Mouse (Mus musculus): Measurements from ENCODE around the gene Spata17. TPM values are rescaled to one million over a fixed set of nuclear protein-coding genes. Genes with fewer than 3 reads are reported as not detected.

Gene Spata17
- polyA plus RNA-seq, 1 experiment from 2014 or later = 2.9 TPM

DNA sequence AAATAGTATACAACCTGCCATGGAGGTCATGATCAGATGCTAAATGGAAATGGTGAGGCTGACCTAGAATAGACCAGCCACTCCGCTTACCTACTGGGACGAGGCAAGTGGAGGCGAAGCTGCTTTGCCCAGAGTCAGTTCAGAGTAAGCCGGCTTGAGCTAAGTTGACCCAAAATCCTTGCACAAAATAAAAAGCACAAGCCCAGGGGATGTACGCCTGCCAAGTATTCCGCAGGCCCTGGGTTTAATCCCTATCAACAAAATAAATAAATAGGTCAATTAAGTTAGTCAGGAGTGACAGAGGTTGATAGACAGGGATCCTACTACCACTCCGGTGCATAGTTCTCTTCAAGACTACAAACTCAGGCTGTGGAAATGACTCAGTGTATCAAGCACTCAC lies 207.0 kb downstream of the Spata17 start:
- 89% methylated on average over 7 of the region's 7 CpGs for WGBS
- no peaks in the 10 kb centered on the region for H3K36me3 ChIP-seq (ENCODE audit: control insufficient read depth, insufficient read depth, low read length)
- no peak overlapping the region for H3K4me3 ChIP-seq (ENCODE audit: low read length)
- no peaks in the 10 kb centered on the region for H3K27me3 ChIP-seq (replicated peaks; ENCODE audit: control insufficient read depth, insufficient read depth, low read length)
- no peaks in the 10 kb centered on the region for H3K9me3 ChIP-seq (ENCODE audit: control insufficient read depth, low read length)
- no peak overlapping the region for H3K4me2 ChIP-seq (ENCODE audit: low read length)
- no peak overlapping the region for H3K9ac ChIP-seq (ENCODE audit: low read depth, low read length)
- H3K4me1 ChIP-seq (ENCODE audit: control insufficient read depth, insufficient read depth, low read depth, low read length) = no peaks in the 10 kb centered on the region
- no peak for ATAC-seq
- no peak overlapping the region for H3K27ac ChIP-seq (ENCODE audit: low read depth, low read length)

DNA sequence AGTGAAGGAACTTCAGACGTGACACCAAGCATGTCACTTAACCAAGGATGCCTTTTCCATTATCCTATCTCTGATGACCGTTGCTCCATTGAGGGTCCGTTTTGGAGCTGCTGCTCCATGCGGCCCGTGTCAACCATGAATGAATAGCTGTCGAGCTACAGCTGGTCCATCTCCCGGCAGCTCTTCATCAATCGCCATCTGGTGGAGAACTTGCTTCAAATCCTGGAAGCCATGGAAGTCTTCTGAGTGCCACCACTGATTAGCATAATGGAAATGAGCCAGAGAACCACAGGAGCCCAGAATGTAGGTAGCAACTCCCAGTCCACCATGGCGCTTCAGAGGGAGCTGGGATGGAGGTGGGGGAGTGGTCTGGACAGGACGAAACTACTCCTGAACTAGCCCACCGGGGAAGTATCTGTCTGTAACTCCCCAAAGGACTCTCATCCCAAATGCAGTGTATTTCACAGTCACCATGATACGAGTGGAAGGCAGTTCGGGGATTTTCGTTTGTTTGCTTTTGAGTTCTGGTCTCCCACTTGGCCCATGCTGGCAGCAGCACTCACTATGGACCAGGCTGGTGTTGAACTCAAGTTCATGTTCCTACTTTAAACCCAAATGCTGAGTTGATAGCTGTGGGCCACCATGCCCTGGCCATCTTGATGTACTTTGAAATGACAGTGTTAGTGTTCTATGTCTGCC lies 208.9 kb downstream of the Spata17 start:
- Histone ChIP-seq H3K4me2 (ENCODE audit: low read length) (no peak overlapping the region), H3K27me3 (replicated peaks; ENCODE audit: control insufficient read depth, insufficient read depth, low read length) (no peaks in the 10 kb centered on the region), H3K36me3 (ENCODE audit: control insufficient read depth, insufficient read depth, low read length) (no peaks in the 10 kb centered on the region), H3K27ac (ENCODE audit: low read depth, low read length) (no peak overlapping the region), H3K9ac (ENCODE audit: low read depth, low read length) (no peak overlapping the region), H3K4me1 (ENCODE audit: control insufficient read depth, insufficient read depth, low read depth, low read length) (no peaks in the 10 kb centered on the region), H3K9me3 (ENCODE audit: control insufficient read depth, low read length) (no peaks in the 10 kb centered on the region), H3K4me3 (ENCODE audit: low read length) (no peak overlapping the region)
- 72% methylated on average over 14 of the region's 14 CpGs for WGBS
- ATAC-seq = no peak

DNA sequence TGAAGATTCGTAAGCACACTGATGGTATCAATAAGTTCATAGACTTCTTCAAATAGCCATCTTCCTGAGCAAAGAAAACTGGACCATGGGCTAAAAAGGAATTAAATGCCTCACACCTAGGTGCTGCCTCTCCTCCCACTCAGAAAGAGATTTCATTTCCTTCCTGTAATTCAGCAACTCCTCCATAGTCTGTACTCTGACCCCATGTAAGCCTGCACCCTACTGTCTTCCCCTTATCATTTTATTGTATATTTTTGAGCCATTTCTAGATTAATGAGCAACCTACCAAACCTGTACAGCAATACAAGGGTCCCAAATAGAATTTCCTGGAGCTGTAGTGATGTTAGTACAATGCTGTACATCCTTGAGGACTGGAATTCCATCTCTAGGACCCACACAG lies 211.0 kb downstream of the Spata17 start:
- Histone ChIP-seq H3K4me3 (ENCODE audit: low read length) (no peak overlapping the region), H3K9ac (ENCODE audit: low read depth, low read length) (no peak overlapping the region), H3K4me1 (ENCODE audit: control insufficient read depth, insufficient read depth, low read depth, low read length) (no peaks in the 10 kb centered on the region), H3K27me3 (replicated peaks; ENCODE audit: control insufficient read depth, insufficient read depth, low read length) (no peaks in the 10 kb centered on the region), H3K4me2 (ENCODE audit: low read length) (no peak overlapping the region), H3K27ac (ENCODE audit: low read depth, low read length) (no peak overlapping the region), H3K9me3 (ENCODE audit: control insufficient read depth, low read length) (no peaks in the 10 kb centered on the region), H3K36me3 (ENCODE audit: control insufficient read depth, insufficient read depth, low read length) (no peaks in the 10 kb centered on the region)
- 95% methylated on average over 1 of the region's 1 CpGs for WGBS
- ATAC-seq = no peak

DNA sequence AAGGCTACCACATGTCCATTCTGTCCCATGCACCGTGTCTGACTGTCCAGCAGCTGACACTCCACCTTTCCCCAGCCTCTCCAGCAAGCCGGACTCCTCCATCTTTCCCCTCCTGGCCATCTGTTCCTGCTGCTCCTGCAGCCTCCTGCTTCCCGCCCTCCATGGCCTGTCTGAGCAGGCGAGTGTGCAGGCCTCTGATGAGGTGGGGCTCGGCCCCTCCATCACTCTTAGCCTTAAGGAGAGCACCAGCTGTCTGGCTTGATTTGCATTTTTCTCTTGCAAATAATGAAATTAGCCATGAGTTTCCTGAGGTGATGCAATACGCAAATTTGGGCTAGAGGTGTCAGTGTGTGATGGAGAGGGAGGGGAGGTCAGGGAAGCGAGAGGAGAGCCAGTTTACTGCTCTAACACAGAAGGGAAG lies 211.8 kb downstream of the Spata17 start:
- 37% methylated on average over 7 of the region's 7 CpGs for WGBS
- Histone ChIP-seq H3K27me3 (replicated peaks; ENCODE audit: control insufficient read depth, insufficient read depth, low read length) (no peaks in the 10 kb centered on the region), H3K9ac (ENCODE audit: low read depth, low read length) (no peak overlapping the region), H3K36me3 (ENCODE audit: control insufficient read depth, insufficient read depth, low read length) (no peaks in the 10 kb centered on the region), H3K4me3 (ENCODE audit: low read length) (no peak overlapping the region), H3K4me1 (ENCODE audit: control insufficient read depth, insufficient read depth, low read depth, low read length) (no peaks in the 10 kb centered on the region), H3K9me3 (ENCODE audit: control insufficient read depth, low read length) (no peaks in the 10 kb centered on the region), H3K27ac (ENCODE audit: low read depth, low read length) (no peak overlapping the region), H3K4me2 (ENCODE audit: low read length) (no peak overlapping the region)
- ATAC-seq = peak; percentile 88

DNA sequence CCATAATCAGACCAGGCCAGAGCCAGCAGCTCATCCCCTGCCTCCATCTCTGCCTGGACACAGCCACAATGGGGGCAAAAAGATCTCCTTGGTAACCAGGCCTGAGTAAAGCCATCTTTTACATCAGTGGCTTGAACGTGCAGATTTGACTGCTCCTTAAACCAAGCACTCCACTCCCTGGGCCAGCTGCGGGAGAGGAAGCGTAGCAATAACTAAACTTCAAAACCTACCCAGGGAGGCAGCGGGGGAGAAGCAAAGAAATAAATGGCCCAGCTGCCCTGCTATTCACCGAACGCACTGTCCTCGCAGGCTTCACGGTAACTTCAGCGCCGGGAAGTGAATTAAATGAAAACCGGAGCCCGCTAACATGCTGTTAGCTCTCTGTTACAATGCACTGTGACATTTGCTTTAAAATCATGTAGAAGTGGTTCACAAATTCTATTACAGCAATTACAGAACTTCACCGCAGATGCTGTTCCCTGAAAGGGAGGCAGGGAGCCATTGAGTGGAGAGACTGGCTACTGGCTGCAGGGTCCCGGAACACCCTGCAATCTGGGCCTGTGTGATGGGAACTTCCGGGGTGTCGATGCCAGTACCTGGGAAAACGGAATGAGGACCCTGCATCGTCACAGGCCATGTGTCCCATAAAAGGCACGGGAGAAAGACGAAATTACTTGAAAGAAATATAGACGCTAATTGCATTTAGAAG lies 217.5 kb downstream of the Spata17 start:
- 49% methylated on average over 21 of the region's 21 CpGs for WGBS
- no peaks in the 10 kb centered on the region for H3K36me3 ChIP-seq (ENCODE audit: control insufficient read depth, insufficient read depth, low read length)
- H3K27me3 ChIP-seq (replicated peaks; ENCODE audit: control insufficient read depth, insufficient read depth, low read length) = no peaks in the 10 kb centered on the region
- ATAC-seq = no peak
- no peaks in the 10 kb centered on the region; the same call in 1 of the 2 replicates for H3K4me1 ChIP-seq (ENCODE audit: control insufficient read depth, insufficient read depth, low read depth, low read length)
- H3K9ac ChIP-seq (ENCODE audit: low read depth, low read length) = no peak overlapping the region
- H3K27ac ChIP-seq (ENCODE audit: low read depth, low read length) = no peak overlapping the region
- H3K9me3 ChIP-seq (ENCODE audit: control insufficient read depth, low read length) = no peaks in the 10 kb centered on the region
- no peak overlapping the region for H3K4me3 ChIP-seq (ENCODE audit: low read length)
- H3K4me2 ChIP-seq (ENCODE audit: low read length) = peak overlapping the region; percentile 3; the same call in 1 of the 2 replicates

Other genes with a start within 250 kb of the Spata17 start
- gene D1Pas1, start 248.0 kb downstream of the Spata17 start, polyA plus RNA-seq (2015; fragmentation: Nextera tagmentation; extraction: Ambion mirVana) = 0.10 and 0.15 TPM in 2 replicates
- gene Gpatch2, start within 50 bp of the Spata17 start, polyA plus RNA-seq (2015; fragmentation: Nextera tagmentation; extraction: Ambion mirVana) = 15.8 and 18.2 TPM in 2 replicates

All from hindbrain, embryonic 16.5 days (tissue).